Mouse (Mus musculus) erythroid progenitor cell, adult 5-6 weeks (primary cell): ENCODE measurements at regions not wholly inside any gene's neighbourhood (a gene's known extent, or its start where the extent isn't known, plus 50 kb on each side); places are given as distances from the start of the nearest gene placed in this dataset.

Source experiments
- ATAC-seq: replicated peaks from 2 replicates; pipeline ENCODE4 v1.8.0; 2016; ENCODE audit warnings: moderate number of reproducible peaks, mild to moderate bottlenecking, moderate TSS enrichment, inconsistent platforms; ENCODE audit not compliant: poor library complexity, low FRiP score, severe bottlenecking

GRCm38 (mm10) chr4:105909272-105909671 lies 119.6 kb downstream of the Gm12728 start:
- no peak for ATAC-seq

DNA sequence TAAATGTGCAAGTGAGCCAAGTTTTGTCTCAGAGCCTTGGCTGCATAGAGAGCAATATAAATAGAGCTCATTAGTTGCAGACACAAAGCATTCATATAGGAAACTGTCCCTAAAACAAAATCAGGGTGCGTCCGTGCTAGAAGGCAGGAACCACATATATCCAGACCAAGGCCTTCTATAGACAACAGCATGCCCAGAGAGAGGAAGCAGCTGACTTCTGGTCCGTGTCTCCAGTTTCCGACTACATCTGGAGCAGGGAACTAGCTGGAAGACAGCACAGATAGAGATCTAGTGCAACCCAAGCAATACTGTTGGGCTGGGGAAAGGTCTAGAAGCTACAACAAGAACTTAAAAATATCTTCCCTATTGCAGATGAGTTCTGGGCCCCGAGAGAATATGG lies 121.0 kb downstream of the Gm12728 start:
- no peak for ATAC-seq

GRCm38 (mm10) chr4:105911678-105912077 lies 122.0 kb downstream of the Gm12728 start:
- no peak for ATAC-seq

DNA sequence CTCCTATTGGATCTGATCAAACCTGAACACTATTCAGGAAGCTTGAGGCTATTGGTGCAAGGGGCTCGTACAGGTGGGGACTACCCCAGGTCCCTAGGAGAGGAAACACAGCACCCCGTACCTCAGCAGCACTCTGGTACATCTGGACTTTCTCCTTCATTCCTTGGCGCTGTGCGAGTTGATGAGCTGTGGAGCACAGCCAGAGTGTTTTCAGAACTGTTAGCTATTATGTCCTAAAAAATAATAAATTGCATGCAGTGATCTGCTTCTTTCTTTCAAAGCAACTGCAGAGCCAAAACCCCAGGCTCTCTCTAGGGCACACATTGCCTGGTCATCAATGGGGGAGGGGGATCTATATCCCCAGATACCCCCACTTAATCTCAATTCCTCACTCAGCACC lies 122.6 kb downstream of the Gm12728 start:
- ATAC-seq = no peak

- no peak for ATAC-seq
Measured at GRCm38 (mm10) chr4:105914996-105915395, 125.3 kb downstream of the Gm12728 start.

GRCm38 (mm10) chr4:105916229-105916628 lies 126.6 kb downstream of the Gm12728 start:
- no peak for ATAC-seq

GRCm38 (mm10) chr4:105924781-105925382 lies 135.2 kb downstream of the Gm12728 start:
- ATAC-seq = no peak

DNA sequence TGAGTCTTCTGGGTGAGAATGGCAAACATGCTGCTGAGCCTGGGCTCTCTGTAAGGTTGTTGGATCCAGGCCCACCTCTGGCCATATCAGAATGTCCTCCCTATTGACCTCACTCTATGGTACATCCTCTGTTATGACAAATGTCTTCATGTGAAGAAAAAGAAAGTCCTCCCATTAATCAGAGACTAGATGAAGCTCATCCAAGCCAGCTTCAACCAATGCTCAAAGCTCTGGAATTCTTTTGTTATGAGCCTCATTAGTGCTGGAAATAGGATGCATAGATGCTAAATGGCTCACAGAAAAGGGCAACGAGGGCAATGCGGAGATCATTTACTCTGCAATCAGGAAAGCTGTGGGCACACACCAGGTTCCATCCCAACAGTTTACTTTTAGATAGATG lies 135.8 kb downstream of the Gm12728 start:
- no peak for ATAC-seq

DNA sequence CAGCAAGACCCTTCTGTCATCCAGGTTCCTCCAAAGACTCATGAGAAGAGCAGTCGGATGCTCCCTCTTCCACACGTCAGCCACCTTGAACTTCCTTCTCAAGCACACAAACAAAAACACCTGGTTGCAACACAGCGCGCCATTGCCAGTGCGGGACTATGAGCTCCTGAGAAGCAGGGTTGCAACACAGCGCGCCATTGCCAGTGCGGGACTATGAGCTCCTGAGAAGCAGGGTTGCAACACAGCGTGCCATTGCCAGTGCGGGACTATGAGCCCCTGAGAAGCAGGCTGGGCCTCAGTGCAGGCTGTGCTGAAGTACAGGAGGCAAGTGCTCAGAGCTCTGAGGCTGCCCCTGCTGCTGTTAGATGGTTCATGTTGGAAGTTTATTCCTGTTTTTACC lies 140.0 kb downstream of the Gm12728 start:
- no peak for ATAC-seq

DNA sequence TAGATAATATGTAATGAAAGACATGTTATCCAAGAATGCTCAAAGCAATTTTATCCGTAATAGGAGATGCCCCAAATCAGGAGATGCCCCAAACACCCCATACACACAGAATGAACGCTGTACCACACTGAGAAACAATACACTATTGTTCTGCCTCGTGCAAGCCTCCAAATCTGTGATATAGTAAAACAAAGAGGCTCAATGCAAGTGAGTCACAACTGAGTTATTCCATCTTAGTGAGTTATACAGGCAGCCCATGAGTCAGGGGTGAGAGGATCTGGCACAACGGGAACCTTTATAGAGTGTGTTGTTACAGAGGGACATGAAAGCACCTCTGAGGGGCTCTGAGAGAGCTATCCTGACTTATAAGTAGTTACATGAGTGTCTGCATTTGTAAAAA lies 145.3 kb downstream of the Gm12728 start:
- ATAC-seq = no peak

GRCm38 (mm10) chr4:105936755-105937514 lies 147.3 kb downstream of the Gm12728 start:
- ATAC-seq = no peak

DNA sequence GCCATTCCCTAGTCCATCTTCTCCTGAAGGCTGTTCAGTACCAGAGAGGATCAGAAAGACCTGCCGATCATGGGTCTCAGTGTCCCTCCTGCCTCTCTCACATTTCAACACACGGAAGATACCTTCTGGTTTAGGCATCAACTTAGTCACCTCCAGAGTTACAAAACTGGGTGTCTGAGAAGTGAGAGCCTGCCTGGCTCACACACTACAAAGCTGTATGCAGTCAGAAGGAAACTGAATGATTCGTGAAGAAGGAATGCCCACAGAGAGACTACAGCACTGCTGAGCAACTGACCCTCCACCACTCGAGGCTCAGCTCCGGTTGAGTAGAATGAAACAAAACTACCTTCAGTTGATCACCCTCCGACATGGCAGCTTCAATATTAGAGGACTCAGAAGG lies 147.9 kb downstream of the Gm12728 start:
- no peak for ATAC-seq

DNA sequence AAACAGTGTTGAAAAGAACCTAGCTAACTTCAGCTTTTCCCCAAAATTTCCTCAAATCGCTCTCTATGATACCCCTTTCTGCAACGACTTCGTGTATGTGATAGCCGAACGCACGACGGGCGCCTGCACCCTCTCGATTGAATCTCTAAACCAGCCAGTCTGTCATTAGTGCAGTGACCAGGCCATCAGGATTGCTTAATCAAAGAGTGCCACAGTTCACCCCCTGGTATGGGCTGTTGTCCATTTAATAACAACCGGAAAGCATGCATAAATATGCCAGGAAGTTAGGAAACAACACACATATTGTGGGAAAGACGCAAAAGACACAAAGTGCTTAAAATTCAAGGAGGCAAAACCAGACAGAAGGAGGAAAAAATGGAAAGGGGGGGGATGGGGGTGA lies 149.2 kb downstream of the Gm12728 start:
- ATAC-seq = no peak

- ATAC-seq = no peak
Measured at GRCm38 (mm10) chr4:105939636-105940199, 150.0 kb downstream of the Gm12728 start.

GRCm38 (mm10) chr4:105940891-105941290 lies 151.2 kb downstream of the Gm12728 start:
- ATAC-seq = no peak

GRCm38 (mm10) chr4:105941785-105942184 lies 152.1 kb downstream of the Gm12728 start:
- no peak for ATAC-seq

- no peak for ATAC-seq
Measured at GRCm38 (mm10) chr4:105944962-105945361, 155.3 kb downstream of the Gm12728 start.

DNA sequence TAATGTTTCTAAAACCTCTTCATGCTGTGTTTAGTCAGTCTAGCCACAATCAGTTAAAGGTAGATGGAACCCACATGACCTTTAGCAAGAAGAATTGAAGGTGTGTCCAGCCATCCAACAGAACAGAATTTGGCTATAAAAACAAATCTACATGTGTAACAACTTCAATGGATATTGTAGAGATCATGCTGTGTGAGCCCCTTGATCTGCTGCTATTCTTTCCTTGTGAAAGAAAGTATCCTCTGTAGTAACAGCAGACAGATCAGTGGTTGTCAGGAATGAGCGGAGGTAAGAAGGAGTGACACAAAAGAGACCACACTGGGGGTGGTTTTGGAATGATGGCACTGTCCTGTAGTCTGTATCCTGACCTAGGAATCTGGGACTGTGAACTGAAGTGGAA lies 156.3 kb downstream of the Gm12728 start:
- no peak for ATAC-seq

DNA sequence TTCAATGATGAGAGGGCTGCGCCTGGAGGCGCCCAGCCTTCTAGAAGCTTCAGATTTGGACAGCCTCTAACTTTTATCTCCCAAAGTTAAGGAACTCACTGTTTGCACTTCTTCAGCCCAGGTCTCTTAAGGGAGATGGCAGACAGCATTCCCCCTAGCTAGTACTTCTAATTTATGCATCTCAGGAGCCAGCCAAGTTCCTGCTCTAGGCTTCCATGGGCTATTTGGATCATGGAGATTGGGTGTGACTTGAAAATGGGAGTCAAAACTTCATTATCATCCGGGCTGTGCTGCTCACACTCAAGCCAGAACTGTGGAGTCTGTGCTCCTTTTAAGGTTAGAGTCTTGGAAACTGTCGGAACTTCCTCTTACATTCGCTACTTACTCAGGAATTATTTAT lies 158.7 kb downstream of the Gm12728 start:
- ATAC-seq = no peak

DNA sequence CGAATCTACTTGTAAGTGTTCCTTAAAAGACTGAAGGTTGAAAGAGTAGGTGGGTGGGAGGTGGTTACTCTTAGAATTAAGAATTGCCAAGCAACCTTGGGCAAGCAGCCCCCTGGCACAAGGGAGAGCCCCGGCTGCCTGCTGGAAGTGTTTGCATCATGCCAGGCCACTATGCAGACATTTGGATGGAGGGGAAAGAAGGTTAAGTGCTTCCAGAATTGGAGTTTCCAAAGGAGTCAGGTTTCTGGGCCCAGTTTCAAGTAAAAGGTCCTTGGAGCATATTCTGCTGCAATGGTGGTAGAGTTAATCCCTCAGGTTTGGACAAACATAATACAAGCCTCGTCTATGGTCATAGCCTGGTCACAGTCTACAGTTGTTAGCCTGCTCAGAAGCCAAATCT lies 162.7 kb downstream of the Gm12728 start:
- no peak for ATAC-seq

- ATAC-seq = no peak
Measured at GRCm38 (mm10) chr4:105956516-105956915, 166.8 kb downstream of the Gm12728 start.
